Mouse (Mus musculus) olfactory bulb, adult 2 months (tissue): ENCODE data around the gene Tmed6.

Source experiments
- CTCF ChIP-seq: fragments of 200-500 bp; IDR thresholded peaks from 2 replicates; pipeline ENCODE4 v1.5.1; 2012; ENCODE audit warnings: low read depth, mild to moderate bottlenecking, low read length, moderate library complexity; ENCODE audit not compliant: insufficient read depth
- POLR2A ChIP-seq: fragments of 200-500 bp; IDR thresholded peaks from 2 replicates; pipeline ENCODE4 v1.6.1; 2012; ENCODE audit warnings: mild to moderate bottlenecking, low read depth, low read length, moderate library complexity; ENCODE audit not compliant: insufficient read depth

GRCm38 (mm10) chr8:107086018-107086417 lies 20.6 kb upstream of the Tmed6 start:
- TF ChIP-seq CTCF (no peak), POLR2A (no peak)
